Mouse (Mus musculus): ENCODE data around the gene Hivep3. TPM values are rescaled to one million over a fixed set of nuclear protein-coding genes. Genes with fewer than 3 reads are reported as not detected.

The Hivep3 gene
- polyA plus RNA-seq, 1 experiment from 2014 or later: 6.0 TPM

- H3K27me3 ChIP-seq (ENCODE audit: control insufficient read depth, insufficient read depth, low read length): no peaks in the 10 kb centered on the region
- DNase-seq (ENCODE audit: low spot score) (no peak), ATAC-seq (ENCODE audit: low FRiP score, low TSS enrichment) (no peak)
- H3K4me2 ChIP-seq (replicated peaks; ENCODE audit: low read depth): no peak overlapping the region; the same call in 1 of the 2 replicates
- H3K9ac ChIP-seq (ENCODE audit: low read length): no peak overlapping the region
- H3K4me1 ChIP-seq (replicated peaks; ENCODE audit: control insufficient read depth, insufficient read depth): no peaks in the 10 kb centered on the region; the same call in 1 of the 2 replicates
- no peaks in the 10 kb centered on the region for H3K36me3 ChIP-seq (ENCODE audit: control insufficient read depth, insufficient read depth, low read length)
- WGBS: 77% methylated on average over 6 of the region's 6 CpGs
- H3K4me3 ChIP-seq (ENCODE audit: low read depth, low read length): no peak overlapping the region
- no peak overlapping the region; the same call in 1 of the 2 replicates for H3K27ac ChIP-seq (replicated peaks)
- TF ChIP-seq CTCF (IDR thresholded peaks at IDR 0.05; ENCODE audit: low read depth): no peak
- no peak for TF ChIP-seq EP300 (optimal IDR thresholded peaks at IDR 0.05)
- H3K9me3 ChIP-seq (ENCODE audit: control insufficient read depth, low read length): no peaks in the 10 kb centered on the region
These were observed 214.8 kb downstream of the Hivep3 start for GRCm38 (mm10) chr4:119948406-119948805.

- WGBS: 47% methylated on average over 12 of the region's 12 CpGs
- peak overlapping the region; percentile 13; the same call in 1 of the 2 replicates for H3K27ac ChIP-seq (replicated peaks)
- no peak overlapping the region for H3K4me2 ChIP-seq (replicated peaks; ENCODE audit: low read depth)
- DNase-seq (ENCODE audit: low spot score) (no peak), ATAC-seq (ENCODE audit: low FRiP score, low TSS enrichment) (no peak; the same call in 1 of the 2 replicates)
- H3K4me1 ChIP-seq (replicated peaks; ENCODE audit: control insufficient read depth, insufficient read depth): no peaks in the 10 kb centered on the region; the same call in 1 of the 2 replicates
- no peak overlapping the region for H3K9ac ChIP-seq (ENCODE audit: low read length)
- no peaks in the 10 kb centered on the region for H3K27me3 ChIP-seq (ENCODE audit: control insufficient read depth, insufficient read depth, low read length)
- TF ChIP-seq EP300 (optimal IDR thresholded peaks at IDR 0.05): no peak
- no peak for TF ChIP-seq CTCF (IDR thresholded peaks at IDR 0.05; ENCODE audit: low read depth)
- no peaks in the 10 kb centered on the region for H3K9me3 ChIP-seq (ENCODE audit: control insufficient read depth, low read length)
- no peaks in the 10 kb centered on the region for H3K36me3 ChIP-seq (ENCODE audit: control insufficient read depth, insufficient read depth, low read length)
- H3K4me3 ChIP-seq (ENCODE audit: low read depth, low read length): no peak overlapping the region
These were observed 215.5 kb downstream of the Hivep3 start for GRCm38 (mm10) chr4:119948922-119949614.

GRCm38 (mm10) chr4:119950181-119950580, 216.6 kb downstream of the Hivep3 start:
- WGBS: 74% methylated on average over 5 of the region's 5 CpGs
- no peaks in the 10 kb centered on the region for H3K27me3 ChIP-seq (ENCODE audit: control insufficient read depth, insufficient read depth, low read length)
- H3K9me3 ChIP-seq (ENCODE audit: control insufficient read depth, low read length): no peaks in the 10 kb centered on the region
- H3K4me3 ChIP-seq (ENCODE audit: low read depth, low read length): no peak overlapping the region
- DNase-seq (ENCODE audit: low spot score): no peak
- H3K27ac ChIP-seq (replicated peaks): no peak overlapping the region
- TF ChIP-seq EP300 (optimal IDR thresholded peaks at IDR 0.05): no peak
- no peak for TF ChIP-seq CTCF (IDR thresholded peaks at IDR 0.05; ENCODE audit: low read depth)
- H3K4me2 ChIP-seq (replicated peaks; ENCODE audit: low read depth): no peak overlapping the region
- no peaks in the 10 kb centered on the region for H3K36me3 ChIP-seq (ENCODE audit: control insufficient read depth, insufficient read depth, low read length)
- H3K4me1 ChIP-seq (replicated peaks; ENCODE audit: control insufficient read depth, insufficient read depth): no peaks in the 10 kb centered on the region; the same call in 1 of the 2 replicates
- H3K9ac ChIP-seq (ENCODE audit: low read length): no peak overlapping the region
- no peak for ATAC-seq (ENCODE audit: low FRiP score, low TSS enrichment)

GRCm38 (mm10) chr4:119951081-119951480, 217.5 kb downstream of the Hivep3 start:
- H3K27me3 ChIP-seq (ENCODE audit: control insufficient read depth, insufficient read depth, low read length): no peaks in the 10 kb centered on the region
- WGBS: 89% methylated on average over 1 of the region's 1 CpGs
- ATAC-seq (ENCODE audit: low FRiP score, low TSS enrichment): no peak
- no peaks in the 10 kb centered on the region for H3K9me3 ChIP-seq (ENCODE audit: control insufficient read depth, low read length)
- H3K9ac ChIP-seq (ENCODE audit: low read length): no peak overlapping the region
- H3K36me3 ChIP-seq (ENCODE audit: control insufficient read depth, insufficient read depth, low read length): no peaks in the 10 kb centered on the region
- no peak overlapping the region for H3K4me2 ChIP-seq (replicated peaks; ENCODE audit: low read depth)
- H3K27ac ChIP-seq (replicated peaks): no peak overlapping the region
- H3K4me3 ChIP-seq (ENCODE audit: low read depth, low read length): no peak overlapping the region
- no peaks in the 10 kb centered on the region; the same call in 1 of the 2 replicates for H3K4me1 ChIP-seq (replicated peaks; ENCODE audit: control insufficient read depth, insufficient read depth)
- no peak for TF ChIP-seq CTCF (IDR thresholded peaks at IDR 0.05; ENCODE audit: low read depth)
- no peak for TF ChIP-seq EP300 (optimal IDR thresholded peaks at IDR 0.05)
- no peak for DNase-seq (ENCODE audit: low spot score)

- Histone ChIP-seq H3K36me3 (ENCODE audit: control insufficient read depth, insufficient read depth, low read length) (no peaks in the 10 kb centered on the region), H3K9me3 (ENCODE audit: control insufficient read depth, low read length) (no peaks in the 10 kb centered on the region), H3K27me3 (ENCODE audit: control insufficient read depth, insufficient read depth, low read length) (no peaks in the 10 kb centered on the region), H3K9ac (ENCODE audit: low read length) (no peak overlapping the region), H3K27ac (replicated peaks) (no peak overlapping the region), H3K4me1 (replicated peaks; ENCODE audit: control insufficient read depth, insufficient read depth) (no peaks in the 10 kb centered on the region), H3K4me3 (ENCODE audit: low read depth, low read length) (no peak overlapping the region), H3K4me2 (replicated peaks; ENCODE audit: low read depth) (no peak overlapping the region)
- DNase-seq (ENCODE audit: low spot score): no peak
- no peak for TF ChIP-seq EP300 (optimal IDR thresholded peaks at IDR 0.05)
- TF ChIP-seq CTCF (IDR thresholded peaks at IDR 0.05; ENCODE audit: low read depth): no peak
- WGBS: 83% methylated on average over 7 of the region's 7 CpGs
- ATAC-seq (ENCODE audit: low FRiP score, low TSS enrichment): no peak
These were observed 221.4 kb downstream of the Hivep3 start for GRCm38 (mm10) chr4:119955008-119955407.

GRCm38 (mm10) chr4:119957970-119958369, 224.4 kb downstream of the Hivep3 start:
- no peak for ATAC-seq (ENCODE audit: low FRiP score, low TSS enrichment)
- H3K9me3 ChIP-seq (ENCODE audit: control insufficient read depth, low read length): no peaks in the 10 kb centered on the region
- no peak overlapping the region for H3K4me3 ChIP-seq (ENCODE audit: low read depth, low read length)
- H3K9ac ChIP-seq (ENCODE audit: low read length): no peak overlapping the region
- no peaks in the 10 kb centered on the region for H3K27me3 ChIP-seq (ENCODE audit: control insufficient read depth, insufficient read depth, low read length)
- no peaks in the 10 kb centered on the region for H3K4me1 ChIP-seq (replicated peaks; ENCODE audit: control insufficient read depth, insufficient read depth)
- H3K27ac ChIP-seq (replicated peaks): no peak overlapping the region
- TF ChIP-seq CTCF (IDR thresholded peaks at IDR 0.05; ENCODE audit: low read depth) (no peak), EP300 (optimal IDR thresholded peaks at IDR 0.05) (no peak)
- H3K36me3 ChIP-seq (ENCODE audit: control insufficient read depth, insufficient read depth, low read length): no peaks in the 10 kb centered on the region
- no peak overlapping the region for H3K4me2 ChIP-seq (replicated peaks; ENCODE audit: low read depth)
- WGBS: 80% methylated on average over 2 of the region's 2 CpGs
- no peak for DNase-seq (ENCODE audit: low spot score)
